Mouse (Mus musculus) embryonic facial prominence, embryonic 10.5 days (tissue): Measurements from ENCODE around the gene Hoxb6. TPM values are rescaled to one million over a fixed set of nuclear protein-coding genes. Genes with fewer than 3 reads are reported as not detected.

Experiments used
- DNase-seq: peaks from one replicate; pipeline ENCODE4 v3.0.0-alpha.2; 2017; ENCODE audit warnings: low spot score
- H3K27ac ChIP-seq: fragments of 300-500 bp; sonication (generic); replicated peaks from 2 replicates; pipeline ENCODE4 v1.5.1; 2016; ENCODE audit warnings: mild to moderate bottlenecking
- H3K27me3 ChIP-seq: fragments of 300-500 bp; sonication (generic); replicated peaks from 2 replicates; pipeline ENCODE4 v1.6.1; 2016; ENCODE audit warnings: low read depth, mild to moderate bottlenecking; ENCODE audit not compliant: poor library complexity, severe bottlenecking
- H3K36me3 ChIP-seq: fragments of 300-500 bp; sonication (generic); replicated peaks from 2 replicates; pipeline ENCODE4 v1.6.1; 2016; ENCODE audit warnings: mild to moderate bottlenecking, moderate library complexity
- H3K4me1 ChIP-seq: fragments of 300-500 bp; sonication (generic); 2 replicates; pipeline ENCODE4 v1.6.1; 2016
- H3K4me3 ChIP-seq: fragments of 300-500 bp; sonication (generic); 2 replicates; pipeline ENCODE4 v1.5.1; 2016; ENCODE audit warnings: mild to moderate bottlenecking, moderate library complexity
- H3K9me3 ChIP-seq: fragments of 300-500 bp; sonication (generic); 2 replicates; pipeline ENCODE4 v1.6.1; 2016; ENCODE audit warnings: mild to moderate bottlenecking
- WGBS: fragments of 180-500 bp; shearing (Covaris S2); methylation state at CpG from one replicate; pipeline ENCODE4 v1.1.7; 2016; 5-methylcytosine and 5-hydroxymethylcytosine counted together
- polyA plus RNA-seq: library from polyadenylated mRNA; unstranded; fragments of >200 nt; fragmentation: Nextera tagmentation; extraction: Ambion mirVana; gene quantifications from 2 replicates; pipeline ENCODE4 v1.2.1, GENCODE M21; 2016

Gene Hoxb6
- polyA plus RNA-seq, 1 experiment from 2014 or later = not detected

GRCm38 (mm10) chr11:96311520-96312417 lies 19.5 kb downstream of the Hoxb6 start:
- H3K36me3 ChIP-seq = no peaks in the 10 kb centered on the region
- peaks cover 7% of the 10 kb centered on the region; the same call in 1 of the 2 replicates for H3K4me1 ChIP-seq
- DNase-seq = peak; percentile 76
- no peak overlapping the region for H3K27ac ChIP-seq
- peak overlapping the region; percentile 36; the same call in 1 of the 2 replicates for H3K4me3 ChIP-seq
- no peaks in the 10 kb centered on the region for H3K9me3 ChIP-seq
- whole genome bisulfite sequencing = 1% methylated on average over 31 of the region's 31 CpGs
- H3K27me3 ChIP-seq = peaks cover 100% of the 10 kb centered on the region

- Histone ChIP-seq H3K4me1 (peaks cover 9% of the 10 kb centered on the region), H3K9me3 (no peaks in the 10 kb centered on the region), H3K27me3 (peaks cover 100% of the 10 kb centered on the region), H3K27ac (no peak overlapping the region), H3K36me3 (no peaks in the 10 kb centered on the region), H3K4me3 (no peak overlapping the region)
- DNase-seq = no peak
- WGBS = 22% methylated on average over 2 of the region's 2 CpGs
Measured at GRCm38 (mm10) chr11:96313134-96313533, 20.9 kb downstream of the Hoxb6 start.

GRCm38 (mm10) chr11:96313806-96314428 lies 21.6 kb downstream of the Hoxb6 start:
- Histone ChIP-seq H3K27ac (no peak overlapping the region), H3K4me1 (peaks cover 15% of the 10 kb centered on the region), H3K4me3 (no peak overlapping the region), H3K27me3 (peaks cover 100% of the 10 kb centered on the region), H3K36me3 (no peaks in the 10 kb centered on the region), H3K9me3 (no peaks in the 10 kb centered on the region)
- WGBS = 5% methylated on average over 12 of the region's 12 CpGs
- DNase-seq = no peak

GRCm38 (mm10) chr11:96314671-96315343 lies 22.5 kb downstream of the Hoxb6 start:
- 1% methylated on average over 34 of the region's 34 CpGs for WGBS

GRCm38 (mm10) chr11:96315344-96315681 lies 23.0 kb downstream of the Hoxb6 start:
- Histone ChIP-seq H3K9me3 (no peaks in the 10 kb centered on the region), H3K4me1 (peaks cover 18% of the 10 kb centered on the region), H3K4me3 (no peak overlapping the region), H3K27me3 (peaks cover 100% of the 10 kb centered on the region), H3K27ac (no peak overlapping the region), H3K36me3 (no peaks in the 10 kb centered on the region)
- WGBS = 4% methylated on average over 5 of the region's 5 CpGs
- no peak for DNase-seq

More at GRCm38 (mm10) chr11:96314671-96315343, 22.5 kb downstream of the Hoxb6 start:
- Histone ChIP-seq H3K27me3 (peaks cover 100% of the 10 kb centered on the region), H3K36me3 (no peaks in the 10 kb centered on the region), H3K9me3 (no peaks in the 10 kb centered on the region), H3K27ac (no peak overlapping the region), H3K4me3 (no peak overlapping the region), H3K4me1 (peaks cover 18% of the 10 kb centered on the region)
- DNase-seq = no peak

GRCm38 (mm10) chr11:96316696-96317607 lies 24.7 kb downstream of the Hoxb6 start:
- peaks cover 100% of the 10 kb centered on the region for H3K27me3 ChIP-seq
- DNase-seq = no peak

GRCm38 (mm10) chr11:96317608-96318367 lies 25.5 kb downstream of the Hoxb6 start, which contains the start of gene Hoxb4:
Gene Hoxb4 (plus strand): TSS chr11:96318267.
- 2% methylated on average over 28 of the region's 28 CpGs for WGBS
- Histone ChIP-seq H3K27me3 (peaks cover 100% of the 10 kb centered on the region), H3K36me3 (no peaks in the 10 kb centered on the region), H3K4me3 (peak within 1 kb of the TSS; percentile 54), H3K4me1 (peaks cover 11% of the 10 kb centered on the region), H3K9me3 (no peaks in the 10 kb centered on the region), H3K27ac (no peak within 1 kb of the TSS; the same call in 1 of the 2 replicates)
- no peak for DNase-seq

More at GRCm38 (mm10) chr11:96316696-96317607, 24.7 kb downstream of the Hoxb6 start:
- H3K9me3 ChIP-seq = no peaks in the 10 kb centered on the region
- WGBS = 6% methylated on average over 18 of the region's 18 CpGs
- no peaks in the 10 kb centered on the region for H3K36me3 ChIP-seq
- no peak overlapping the region for H3K27ac ChIP-seq
- peaks cover 14% of the 10 kb centered on the region for H3K4me1 ChIP-seq
- H3K4me3 ChIP-seq = no peak overlapping the region

GRCm38 (mm10) chr11:96318368-96319070 lies 26.2 kb downstream of the Hoxb6 start:
- Histone ChIP-seq H3K36me3 (no peaks in the 10 kb centered on the region), H3K4me3 (peak overlapping the region; percentile 54), H3K4me1 (peaks cover 11% of the 10 kb centered on the region), H3K27ac (no peak overlapping the region; the same call in 1 of the 2 replicates), H3K27me3 (peaks cover 100% of the 10 kb centered on the region), H3K9me3 (no peaks in the 10 kb centered on the region)
- DNase-seq = peak; percentile 77
- WGBS = under 1% methylated on average over 44 of the region's 45 CpGs

GRCm38 (mm10) chr11:96319071-96319902 lies 27.0 kb downstream of the Hoxb6 start:
- peaks cover 11% of the 10 kb centered on the region for H3K4me1 ChIP-seq
- H3K27ac ChIP-seq = no peak overlapping the region; the same call in 1 of the 2 replicates
- no peak for DNase-seq
- H3K9me3 ChIP-seq = no peaks in the 10 kb centered on the region
- WGBS = under 1% methylated on average over 34 of the region's 34 CpGs
- peaks cover 100% of the 10 kb centered on the region for H3K27me3 ChIP-seq
- no peaks in the 10 kb centered on the region for H3K36me3 ChIP-seq
- H3K4me3 ChIP-seq = peak overlapping the region; percentile 54

- H3K9me3 ChIP-seq = no peaks in the 10 kb centered on the region
- H3K4me3 ChIP-seq = peak overlapping the region; percentile 54; the same call in 1 of the 2 replicates
- H3K27ac ChIP-seq = no peak overlapping the region
- peaks cover 100% of the 10 kb centered on the region for H3K27me3 ChIP-seq
- WGBS = under 1% methylated on average over 29 of the region's 29 CpGs
- peaks cover 11% of the 10 kb centered on the region for H3K4me1 ChIP-seq
- DNase-seq = no peak
- H3K36me3 ChIP-seq = no peaks in the 10 kb centered on the region
Measured at GRCm38 (mm10) chr11:96319910-96320309, 27.6 kb downstream of the Hoxb6 start.
